ENCODE assay signal across 29 mouse cellular contexts in genomic region chr17:17391823-17392222, GRCm38 (mm10). TPM values are rescaled to one million over a fixed set of nuclear protein-coding genes. Genes with fewer than 3 reads are reported as not detected.
DNase-seq lines count a peak whose midpoint lies in the region; ATAC-seq and TF ChIP-seq lines count a peak whose summit lies in the region.
"Had no signal": no experiment of that assay in that cellular context is flagged by ENCODE, and none has a peak within 500 bp of the region (broad histone marks: within the 10 kb centered on the region; RNA-seq: fewer than 3 reads in every experiment).

No protein-coding gene starts in this region.

- peak; percentile 32; the same call in 1 of the 2 replicates for TF ChIP-seq EP300 in CH12.LX (IDR thresholded peaks at IDR 0.05; ENCODE audit: low read length)

- H3K4me3 ChIP-seq in layer of hippocampus, adult 2 months, result no peak overlapping the region
- H3K4me3 ChIP-seq in CH12.LX (replicated peaks in 1 of 3; ENCODE audit: low read depth in 2 of 3, low read length in 2 of 3, poor library complexity in 1 of 3), result no peak overlapping the region
- no peak overlapping the region for H3K4me3 ChIP-seq in lung, adult 2 months (replicated peaks; ENCODE audit: extremely low read depth, low read depth, low read length)
- H3K4me3 ChIP-seq: megakaryocyte, embryonic 14.5 days; midbrain, embryonic 13.5 days; neural tube, embryonic 15.5 days; stomach, embryonic 15.5 days had no signal

- no peaks in the 10 kb centered on the region for H3K9me3 ChIP-seq in CH12.LX (replicated peaks; ENCODE audit: low read length)
- H3K9me3 ChIP-seq: megakaryocyte, embryonic 14.5 days; midbrain, embryonic 13.5 days; neural tube, embryonic 15.5 days; stomach, embryonic 15.5 days had no signal

- no peak for TF ChIP-seq RAD21 in CH12.LX (IDR thresholded peaks at IDR 0.05; ENCODE audit: low read depth, low read length)

- peaks cover 6% of the 10 kb centered on the region; the same call in 1 of the 2 replicates for H3K79me2 ChIP-seq in CH12.LX (replicated peaks; ENCODE audit: control insufficient read depth, extremely low read depth, insufficient read depth, poor library complexity, severe bottlenecking)

- peaks cover 0 to 24% of the 10 kb centered on the region in 2 experiments; a peak in 2 of 4 replicates for H3K4me1 ChIP-seq in CH12.LX (ENCODE audit: control insufficient read depth in 1 of 2, insufficient read depth in 2 of 2)
- H3K4me1 ChIP-seq in lung, adult 2 months (ENCODE audit: control insufficient read depth, insufficient read depth, low read length), result no peaks in the 10 kb centered on the region
- H3K4me1 ChIP-seq: midbrain, embryonic 13.5 days; neural tube, embryonic 15.5 days; stomach, embryonic 15.5 days had no signal

- TF ChIP-seq POLR2A in CH12.LX (IDR thresholded peaks at IDR 0.05; ENCODE audit: low read depth, low read length), result no peak
- no peak for TF ChIP-seq POLR2A in lung, adult 2 months (IDR thresholded peaks at IDR 0.05; ENCODE audit: borderline replicate concordance, extremely low read depth, low read depth, low read length)

- H3K27me3 ChIP-seq in CH12.LX (replicated peaks), result no peaks in the 10 kb centered on the region
- H3K27me3 ChIP-seq: megakaryocyte, embryonic 14.5 days; midbrain, embryonic 13.5 days; neural tube, embryonic 15.5 days; stomach, embryonic 15.5 days had no signal

- no peak for TF ChIP-seq CTCF in layer of hippocampus, adult 2 months (conservative IDR thresholded peaks at IDR 0.05)
- TF ChIP-seq CTCF in CH12.LX (conservative IDR thresholded peaks at IDR 0.05 in 1 of 2, IDR thresholded peaks at IDR 0.05 in 1 of 2; ENCODE audit: low read depth in 2 of 2, low read length in 2 of 2), result no peak
- no peak for TF ChIP-seq CTCF in lung, adult 2 months (IDR thresholded peaks at IDR 0.05; ENCODE audit: insufficient read depth, low read length)

- no peak for DNase-seq in layer of hippocampus, adult 2 months (ENCODE audit: low spot score in 2 of 2)
- no peak for DNase-seq in layer of hippocampus, postnatal 10 days (ENCODE audit: low spot score in 2 of 2)
- DNase-seq in CH12.LX (ENCODE audit: extremely low read depth), result peak; percentile 56
- DNase-seq in cerebellum, adult 11 months, result no peak
- DNase-seq in lung, adult 2 months, result no peak
- DNase-seq in cerebellum, postnatal 4 days (ENCODE audit: low spot score in 2 of 2), result no peak
- DNase-seq: adrenal gland, postnatal 25 days; B cell, adult 2 months; cerebellum, adult 2 months; cerebellum, postnatal 14 days; gastrocnemius, postnatal 25 days; heart, adult 18-20 months; heart, postnatal 36 days; kidney, adult 9 months; kidney, postnatal 10 days; layer of hippocampus, adult 9-11 months; liver; lung, embryonic 14.5 days; right cerebral cortex, postnatal 25 days; thymus, postnatal 25 days had no signal

- dilution Hi-C loops in CH12.LX (cut with MboI; ENCODE audit: extremely low pct_ligation_motif_present, extremely low pct_unique_long_range_greater_than_20kb, low sequenced_read_pairs), result no loop called here

- H3K4me2 ChIP-seq in CH12.LX (ENCODE audit: insufficient read depth, low read depth, poor library complexity, severe bottlenecking), result no peak overlapping the region
- H3K4me2 ChIP-seq: heart, embryonic 11.5 days; hindbrain, embryonic 14.5 days; lung, embryonic 14.5 days; midbrain, embryonic 13.5 days; neural tube, embryonic 15.5 days; stomach, embryonic 15.5 days had no signal

- 89% methylated on average over 4 of the region's 4 CpGs for WGBS in lung, adult 2 months

- peaks cover 19 to 73% of the 10 kb centered on the region in 2 experiments for H3K36me3 ChIP-seq in CH12.LX (replicated peaks in 1 of 2; ENCODE audit: control insufficient read depth in 1 of 2, insufficient read depth in 1 of 2, low read length in 1 of 2)

- peak overlapping the region; percentile 68 for H3K27ac ChIP-seq in layer of hippocampus, adult 2 months
- H3K27ac ChIP-seq in CH12.LX (ENCODE audit: insufficient read depth, low read depth), result no peak overlapping the region
- H3K27ac ChIP-seq: hindbrain, embryonic 14.5 days; liver, embryonic 14.5 days; midbrain, embryonic 13.5 days; neural tube, embryonic 15.5 days; stomach, embryonic 15.5 days had no signal

- H3K9ac ChIP-seq in CH12.LX (ENCODE audit: insufficient read depth, low read depth), result no peak overlapping the region
- H3K9ac ChIP-seq: hindbrain, embryonic 14.5 days; liver, embryonic 14.5 days; lung, embryonic 14.5 days; midbrain, embryonic 13.5 days; neural tube, embryonic 15.5 days; stomach, embryonic 15.5 days had no signal

- in situ Hi-C loops in CH12.LX (cut with MboI; ENCODE audit: low pct_ligation_motif_present, low pct_unique_long_range_greater_than_20kb, low sequenced_read_pairs), result loop anchor here (10.0 kb wide), 1 partner anchor 353 kb away; no protein-coding TSS in a partner anchor

- peak; percentile 75 for ATAC-seq in common myeloid progenitor, adult 5-6 weeks (replicated peaks; ENCODE audit: low read depth, poor library complexity, severe bottlenecking)
- ATAC-seq: intestine, postnatal 0 days; midbrain, embryonic 13.5 days had no signal

TF ChIP-seq in CH12.LX, 34 proteins besides CTCF, POLR2A, EP300 and RAD21:
- no peak for TF ChIP-seq TBP (conservative IDR thresholded peaks at IDR 0.05; ENCODE audit: low read depth, low read length)
- TF ChIP-seq MYC (IDR thresholded peaks at IDR 0.05; ENCODE audit: low read depth, low read length), result 0 out of 2 replicates have a peak, but pooled peaks have one; percentile 21

RNA-seq across cellular contexts. Expression of gene Lix1, which starts 10.6 kb away (rescaled TPM):
- total RNA-seq in layer of hippocampus, adult 2 months (2021), result 10 to 100 TPM; 71.8 to 77.6 TPM
- total RNA-seq in layer of hippocampus, postnatal 10 days (2021), result 10 to 100 TPM; 77.0 to 78.5 TPM
- 0.67 and 1.4 TPM in 2 replicates for total RNA-seq in CH12.LX (2012; rRNA removed)
- 1.0 TPM in 2 replicates for total RNA-seq in CH12.LX (2014; rRNA removed)
- 0.49 and 0.53 TPM in 2 replicates for polyA plus RNA-seq in CH12.LX (2012; ENCODE audit: insufficient read length, low read depth)
- total RNA-seq in common myeloid progenitor, adult 5-6 weeks (2017), result not detected in 2 replicates
- 0.34 and 0.38 TPM in 2 replicates for polyA plus RNA-seq in lung, adult 2 months (2012; rRNA removed)

RNA-seq across cellular contexts. Expression of gene Riok2, which starts 17.7 kb away (rescaled TPM):
- total RNA-seq in layer of hippocampus, adult 2 months (2021), result 10 to 100 TPM; 19.8 to 21.3 TPM
- total RNA-seq in layer of hippocampus, postnatal 10 days (2021), result 10 to 100 TPM; 19.3 to 21.0 TPM
- 27.9 and 37.1 TPM in 2 replicates for total RNA-seq in CH12.LX (2012; rRNA removed)
- total RNA-seq in CH12.LX (2014; rRNA removed), result 114 and 121 TPM in 2 replicates
- polyA plus RNA-seq in CH12.LX (2012; ENCODE audit: insufficient read length, low read depth), result 76.9 and 78.4 TPM in 2 replicates
- total RNA-seq in common myeloid progenitor, adult 5-6 weeks (2017), result 75.7 and 80.5 TPM in 2 replicates
- 4.6 and 7.9 TPM in 2 replicates for polyA plus RNA-seq in lung, adult 2 months (2012; rRNA removed)

Comparison
In these comparisons a context has a peak if more than half of its experiments do, and no peak if none do; other contexts are left out.
1. RNA of gene Lix1, which starts 10.6 kb away (total RNA-seq): 77.0 to 78.5 TPM in layer of hippocampus, postnatal 10 days and 71.8 to 77.6 TPM in layer of hippocampus, adult 2 months; 0.67 to 1.4 TPM in CH12.LX and not detected in common myeloid progenitor, adult 5-6 weeks; every median in the first group is over 10 times any median in the second.